10 mouse cellular contexts compared by ENCODE assay signal in the genomic region with DNA sequence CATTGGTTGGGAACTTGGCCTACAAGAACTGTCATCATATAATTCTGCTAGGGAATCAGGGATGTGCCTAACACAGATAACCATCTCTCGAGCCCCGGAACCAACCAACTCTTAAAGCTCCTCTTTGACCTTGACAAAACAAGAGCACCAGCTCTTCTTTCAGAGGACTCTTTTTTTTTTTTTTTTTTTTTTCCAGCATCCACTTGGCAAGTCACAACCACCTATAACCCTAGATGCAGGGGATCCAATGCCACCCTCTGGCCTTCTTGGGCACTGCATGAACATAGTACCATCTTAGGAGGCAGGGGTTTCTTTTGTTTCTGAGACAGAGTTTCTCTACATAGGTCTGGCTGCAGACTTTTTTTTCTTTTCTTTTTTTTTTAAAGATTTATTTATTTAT. TPM values are rescaled to one million over a fixed set of nuclear protein-coding genes. Genes with fewer than 3 reads are reported as not detected.
A peak's percentile ranks its signal among the peaks of the same experiment; 100 is the strongest.
DNase-seq lines count a peak whose midpoint lies in the region; ATAC-seq and TF ChIP-seq lines count a peak whose summit lies in the region.
"Had no signal": no experiment of that assay in that cellular context is flagged by ENCODE, and none has a peak within 500 bp of the region (broad histone marks: within the 10 kb centered on the region; RNA-seq: fewer than 3 reads in every experiment).

No protein-coding gene starts in this region.

- H3K36me3 ChIP-seq in heart, embryonic 11.5 days (ENCODE audit: control insufficient read depth, insufficient read depth, low read length): no peaks in the 10 kb centered on the region
- peaks cover 0 to 8% of the 10 kb centered on the region in 2 experiments; a peak in 2 of 4 replicates for H3K36me3 ChIP-seq in MEL (ENCODE audit: control insufficient read depth in 1 of 2, insufficient read depth in 2 of 2, low read length in 2 of 2)
- H3K36me3 ChIP-seq in forebrain, embryonic 14.5 days (ENCODE audit: control insufficient read depth, insufficient read depth, low read length): no peaks in the 10 kb centered on the region
- H3K36me3 ChIP-seq: embryonic facial prominence, embryonic 13.5 days; limb, embryonic 15.5 days had no signal

- no peaks in the 10 kb centered on the region for H3K4me1 ChIP-seq in heart, embryonic 11.5 days (ENCODE audit: control insufficient read depth, insufficient read depth, low read length)
- peaks cover 0 to 4% of the 10 kb centered on the region in 2 experiments; a peak in 1 of 4 replicates for H3K4me1 ChIP-seq in MEL (ENCODE audit: control insufficient read depth in 1 of 2, insufficient read depth in 2 of 2, low read length in 2 of 2)
- no peaks in the 10 kb centered on the region for H3K4me1 ChIP-seq in forebrain, embryonic 14.5 days (ENCODE audit: control insufficient read depth, insufficient read depth, low read length)
- H3K4me1 ChIP-seq: embryonic facial prominence, embryonic 13.5 days; limb, embryonic 15.5 days had no signal

- ATAC-seq in heart, embryonic 11.5 days (replicated peaks; ENCODE audit: insufficient number of reproducible peaks, low FRiP score, low TSS enrichment): no peak
- no peak for ATAC-seq in forebrain, embryonic 14.5 days

- no peaks in the 10 kb centered on the region for H3K79me2 ChIP-seq in MEL (ENCODE audit: control insufficient read depth, insufficient read depth, low read length, poor library complexity)

- no peak overlapping the region for H3K27ac ChIP-seq in heart, embryonic 11.5 days (ENCODE audit: low read depth, low read length)
- H3K27ac ChIP-seq in MEL (ENCODE audit: control insufficient read depth, low read depth, low read length): no peak overlapping the region
- no peak overlapping the region for H3K27ac ChIP-seq in forebrain, embryonic 14.5 days (ENCODE audit: low read depth, low read length)
- H3K27ac ChIP-seq: embryonic facial prominence, embryonic 13.5 days; limb, embryonic 15.5 days had no signal

- 63% methylated on average over 2 of the region's 2 CpGs for WGBS in heart, embryonic 11.5 days (ENCODE audit: insufficient replicate concordance)
- 94% methylated on average over 2 of the region's 2 CpGs for WGBS in forebrain, embryonic 14.5 days

- H3K9me3 ChIP-seq in heart, embryonic 11.5 days (replicated peaks; ENCODE audit: control insufficient read depth, low read length): no peaks in the 10 kb centered on the region
- H3K9me3 ChIP-seq in MEL (replicated peaks; ENCODE audit: insufficient read depth, low read length): no peaks in the 10 kb centered on the region
- no peaks in the 10 kb centered on the region for H3K9me3 ChIP-seq in forebrain, embryonic 14.5 days (replicated peaks; ENCODE audit: control insufficient read depth, low read length)
- H3K9me3 ChIP-seq: embryonic facial prominence, embryonic 13.5 days; limb, embryonic 15.5 days had no signal

- DNase-seq in heart, postnatal 4 days: peak; percentile 26
- DNase-seq in 416B (ENCODE audit: low read depth) (peak; percentile 67), MEL (ENCODE audit: low read depth, low spot score) (peak; percentile 60)
- DNase-seq in lung, postnatal 25 days (ENCODE audit: low spot score): peak; percentile 36
- DNase-seq in frontal cortex, postnatal 25 days (ENCODE audit: low spot score in 2 of 2): no peak
- no peak for DNase-seq in left cerebral cortex, postnatal 36 days (ENCODE audit: low spot score in 2 of 2)
- no peak for DNase-seq in forebrain, embryonic 14.5 days (ENCODE audit: low spot score)

- H3K9ac ChIP-seq in heart, embryonic 11.5 days (ENCODE audit: low read depth, low read length): no peak overlapping the region
- no peak overlapping the region for H3K9ac ChIP-seq in MEL (ENCODE audit: control insufficient read depth, low read depth, low read length, poor library complexity, severe bottlenecking)
- H3K9ac ChIP-seq in forebrain, embryonic 14.5 days (ENCODE audit: low read length): no peak overlapping the region
- H3K9ac ChIP-seq: embryonic facial prominence, embryonic 13.5 days; limb, embryonic 15.5 days had no signal

- intact Hi-C loops in left cerebral cortex, postnatal 36 days (cut with DNase I): no loop called here

- TF ChIP-seq RAD21 in MEL (IDR thresholded peaks at IDR 0.05; ENCODE audit: low read depth, low read length): peak; percentile 53

- no peaks in the 10 kb centered on the region for H3K27me3 ChIP-seq in heart, embryonic 11.5 days (ENCODE audit: control insufficient read depth, insufficient read depth, low read length)
- H3K27me3 ChIP-seq in MEL (ENCODE audit: control insufficient read depth in 1 of 2, insufficient read depth in 2 of 2, low read length in 2 of 2): no peaks in the 10 kb centered on the region
- H3K27me3 ChIP-seq in forebrain, embryonic 14.5 days (replicated peaks; ENCODE audit: control insufficient read depth, insufficient read depth, low read length): no peaks in the 10 kb centered on the region
- H3K27me3 ChIP-seq: embryonic facial prominence, embryonic 13.5 days; limb, embryonic 15.5 days had no signal

- peak; percentile 43 to 59 (median 52) for TF ChIP-seq CTCF in MEL (IDR thresholded peaks at IDR 0.05 in 2 of 3, conservative IDR thresholded peaks at IDR 0.05 in 1 of 3; ENCODE audit: control insufficient read depth in 1 of 3, insufficient read depth in 1 of 3, low read depth in 2 of 3, low read length in 3 of 3, poor library complexity in 1 of 3, severe bottlenecking in 1 of 3)

- no peak for TF ChIP-seq EP300 in MEL (IDR thresholded peaks at IDR 0.05; ENCODE audit: low read depth in 1 of 2, low read length in 2 of 2)

- TF ChIP-seq POLR2A in MEL (IDR thresholded peaks at IDR 0.05; ENCODE audit: control insufficient read depth in 1 of 2, insufficient read depth in 1 of 2, low read depth in 1 of 2, low read length in 2 of 2, poor library complexity in 1 of 2): no peak

- H3K4me3 ChIP-seq in heart, embryonic 11.5 days (ENCODE audit: low read depth, low read length): no peak overlapping the region
- no peak overlapping the region for H3K4me3 ChIP-seq in MEL (ENCODE audit: control insufficient read depth in 1 of 2, insufficient read depth in 1 of 2, low read depth in 2 of 2, low read length in 2 of 2)
- H3K4me3 ChIP-seq in forebrain, embryonic 14.5 days (ENCODE audit: low read depth, low read length): no peak overlapping the region
- H3K4me3 ChIP-seq: embryonic facial prominence, embryonic 13.5 days; limb, embryonic 15.5 days had no signal

- no peak overlapping the region for H3K4me2 ChIP-seq in heart, embryonic 11.5 days
- no peak overlapping the region for H3K4me2 ChIP-seq in forebrain, embryonic 14.5 days (ENCODE audit: low read length)
- H3K4me2 ChIP-seq: embryonic facial prominence, embryonic 13.5 days; limb, embryonic 15.5 days had no signal

TF ChIP-seq in MEL, 35 proteins besides CTCF, POLR2A, EP300 and RAD21:
- TF ChIP-seq JUND (IDR thresholded peaks at IDR 0.05; ENCODE audit: low read depth, low read length) (no peak), MAZ (IDR thresholded peaks at IDR 0.05; ENCODE audit: low read depth, low read length) (no peak), GATA1 (IDR thresholded peaks at IDR 0.05; ENCODE audit: low read depth, low read length) (0 out of 2 replicates have a peak, but pooled peaks have one; percentile 8), TCF12 (IDR thresholded peaks at IDR 0.05; ENCODE audit: low read depth, low read length) (no peak), RCOR1 (IDR thresholded peaks at IDR 0.05; ENCODE audit: low read depth, low read length) (no peak), NELFE (IDR thresholded peaks at IDR 0.05; ENCODE audit: low read depth, low read length) (no peak), ZC3H11A (IDR thresholded peaks at IDR 0.05; ENCODE audit: low read depth, low read length) (peak; percentile 19; the same call in 1 of the 2 replicates), MYC (IDR thresholded peaks at IDR 0.05; ENCODE audit: low read depth, low read length) (no peak), SIN3A (IDR thresholded peaks at IDR 0.05; ENCODE audit: low read length) (no peak), MXI1 (IDR thresholded peaks at IDR 0.05; ENCODE audit: low read depth, low read length) (no peak), ZNF384 (IDR thresholded peaks at IDR 0.05; ENCODE audit: low read depth, low read length) (peak; percentile 88), SMC3 (IDR thresholded peaks at IDR 0.05; ENCODE audit: low read depth, low read length) (peak; percentile 53), USF2 (IDR thresholded peaks at IDR 0.05; ENCODE audit: borderline replicate concordance in 1 of 2, insufficient read depth in 1 of 2, low read depth in 1 of 2, low read length in 2 of 2) (no peak)

RNA-seq across cellular contexts. Expression of gene Nup210l, which starts 10.4 kb away (rescaled TPM):
- total RNA-seq in heart, postnatal 4 days (2021): under 1 TPM; 0.12 to 0.23 TPM
- polyA plus RNA-seq in heart, embryonic 11.5 days (2014; fragmentation: Nextera tagmentation; extraction: Ambion mirVana): 0.60 and 0.61 TPM in 2 replicates
- 0.54 and 0.62 TPM in 2 replicates for total RNA-seq in MEL (2012; rRNA removed)
- under 1 TPM in 1 of 2 experiments, not detected in 1; 0.65 TPM for polyA plus RNA-seq in MEL (2012; ENCODE audit: insufficient read depth in 1 of 2, insufficient read length in 2 of 2, low read depth in 1 of 2, low replicate concordance in 2 of 2, missing spikeins in 1 of 2)
- total RNA-seq in left cerebral cortex, postnatal 36 days (2021): under 1 TPM; 0.32 to 0.43 TPM
- 0.28 and 0.30 TPM in 2 replicates for polyA plus RNA-seq in forebrain, embryonic 14.5 days (2014; fragmentation: Nextera tagmentation; extraction: Ambion mirVana)

RNA-seq across cellular contexts. Expression of gene Tpm3, which starts 41.9 kb away (rescaled TPM):
- total RNA-seq in heart, postnatal 4 days (2021): 100 to 1,000 TPM; 127 to 134 TPM
- 352 and 354 TPM in 2 replicates for polyA plus RNA-seq in heart, embryonic 11.5 days (2014; fragmentation: Nextera tagmentation; extraction: Ambion mirVana)
- 274 and 314 TPM in 2 replicates for total RNA-seq in MEL (2012; rRNA removed)
- 100 to 1,000 TPM; 205 to 273 TPM for polyA plus RNA-seq in MEL (2012; ENCODE audit: insufficient read depth in 1 of 2, insufficient read length in 2 of 2, low read depth in 1 of 2, low replicate concordance in 2 of 2, missing spikeins in 1 of 2)
- 100 to 1,000 TPM; 178 to 184 TPM for total RNA-seq in left cerebral cortex, postnatal 36 days (2021)
- polyA plus RNA-seq in forebrain, embryonic 14.5 days (2014; fragmentation: Nextera tagmentation; extraction: Ambion mirVana): 385 and 432 TPM in 2 replicates

Comparison
In these comparisons a context has a peak if more than half of its experiments do, and no peak if none do; other contexts are left out.
1. DNase-seq: peak in heart, postnatal 4 days (single experiment), 416B (single experiment), MEL (single experiment) and lung, postnatal 25 days (single experiment); none in frontal cortex, postnatal 25 days (0 of 2), left cerebral cortex, postnatal 36 days (0 of 2) and forebrain, embryonic 14.5 days (single experiment).